Mouse (Mus musculus): ENCODE measurements at regions not wholly inside any gene's neighbourhood (a gene's known extent, or its start where the extent isn't known, plus 50 kb on each side); places are given as distances from the start of the nearest gene placed in this dataset.

- CTCF ChIA-PET: interaction anchor here (0.6 kb wide), 1 partner anchor 314 kb away, joined by 3 read pairs; no protein-coding TSS in a partner anchor
These were observed 56.6 kb downstream of the Olig3 start for GRCm38 (mm10) chr10:19412926-19413325.

GRCm38 (mm10) chr10:19413935-19414334 lies 57.6 kb downstream of the Olig3 start:
- CTCF ChIA-PET: no interaction called here

- CTCF ChIA-PET: no interaction called here
These were observed 58.5 kb downstream of the Olig3 start for GRCm38 (mm10) chr10:19414834-19415233.

- CTCF ChIA-PET: no interaction called here
These were observed 67.7 kb downstream of the Olig3 start for GRCm38 (mm10) chr10:19424030-19424429.

GRCm38 (mm10) chr10:19424961-19425360 lies 68.6 kb downstream of the Olig3 start:
- CTCF ChIA-PET: no interaction called here

- CTCF ChIA-PET: no interaction called here
These were observed 70.5 kb downstream of the Olig3 start for GRCm38 (mm10) chr10:19426835-19427234.

GRCm38 (mm10) chr10:19432515-19432914 lies 76.2 kb downstream of the Olig3 start:
- CTCF ChIA-PET: no interaction called here

- CTCF ChIA-PET: no interaction called here
These were observed 78.3 kb downstream of the Olig3 start for GRCm38 (mm10) chr10:19434661-19435060.

- CTCF ChIA-PET: interaction anchor here (0.7 kb wide), 1 partner anchor 26 kb away, joined by 6 read pairs; no protein-coding TSS in a partner anchor
These were observed 85.5 kb downstream of the Olig3 start for GRCm38 (mm10) chr10:19441807-19442206.

GRCm38 (mm10) chr10:19443516-19443915 lies 87.2 kb downstream of the Olig3 start:
- CTCF ChIA-PET: no interaction called here

- CTCF ChIA-PET: interaction anchor here (0.6 kb wide), 1 partner anchor 219 kb away, joined by 4 read pairs; no protein-coding TSS in a partner anchor
These were observed 92.7 kb downstream of the Olig3 start for GRCm38 (mm10) chr10:19448838-19449559.

GRCm38 (mm10) chr10:19459053-19459452 lies 102.7 kb downstream of the Olig3 start:
- CTCF ChIA-PET: no interaction called here

GRCm38 (mm10) chr10:19459709-19460108 lies 103.4 kb downstream of the Olig3 start:
- CTCF ChIA-PET: no interaction called here

- CTCF ChIA-PET: no interaction called here
These were observed 103.8 kb downstream of the Olig3 start for GRCm38 (mm10) chr10:19460164-19460563.

GRCm38 (mm10) chr10:19463800-19464199 lies 107.5 kb downstream of the Olig3 start:
- CTCF ChIA-PET: no interaction called here

GRCm38 (mm10) chr10:19464504-19464903 lies 108.2 kb downstream of the Olig3 start:
- CTCF ChIA-PET: no interaction called here

GRCm38 (mm10) chr10:19471349-19472040 lies 115.2 kb downstream of the Olig3 start:
- CTCF ChIA-PET: no interaction called here

GRCm38 (mm10) chr10:19472066-19472465 lies 115.7 kb downstream of the Olig3 start:
- CTCF ChIA-PET: no interaction called here

GRCm38 (mm10) chr10:19472949-19473535 lies 116.7 kb downstream of the Olig3 start:
- CTCF ChIA-PET: no interaction called here

- CTCF ChIA-PET: interaction anchor here (0.6 kb wide), 1 partner anchor 540 kb away, joined by 3 read pairs; no protein-coding TSS in a partner anchor
These were observed 106.1 kb upstream of the Ifngr1 start for GRCm38 (mm10) chr10:19485537-19486135.

GRCm38 (mm10) chr10:19490500-19490899 lies 101.2 kb upstream of the Ifngr1 start:
- CTCF ChIA-PET: interaction anchor here (0.5 kb wide), 1 partner anchor 29 kb away, joined by 4 read pairs; no protein-coding TSS in a partner anchor

Data from spleen, embryonic (tissue).